Mouse (Mus musculus): ENCODE measurements around the gene Cherp.

DNA sequence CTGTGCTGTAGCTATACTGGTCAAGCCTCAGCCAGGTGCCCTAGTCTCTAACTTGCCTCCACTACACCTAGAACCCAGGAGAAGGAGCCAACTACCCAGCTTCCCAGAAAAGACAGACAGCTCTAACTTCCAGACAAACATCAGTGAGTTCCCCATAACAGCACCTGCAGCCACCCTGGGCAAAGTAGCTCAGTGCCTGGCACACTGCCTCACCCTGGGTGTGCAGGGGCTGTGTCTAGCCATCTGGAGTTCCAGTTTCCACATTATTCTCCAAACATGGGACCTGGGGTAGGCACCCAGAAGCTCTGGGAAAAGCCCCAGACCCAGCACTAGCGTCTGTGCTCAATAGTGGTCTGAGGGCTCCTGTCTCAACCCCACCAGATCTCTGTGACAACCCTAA is 32.5 kb upstream of the Cherp start:
- TF ChIP-seq POLR2A (IDR thresholded peaks at IDR 0.05; ENCODE audit: control insufficient read depth, low read depth, low read length): no peak
- no peak for TF ChIP-seq CTCF (IDR thresholded peaks at IDR 0.05; ENCODE audit: control insufficient read depth, insufficient read depth, insufficient replicate concordance, low read depth, low read length)

All from testis, adult 2 months (tissue).